In the genomic region with DNA sequence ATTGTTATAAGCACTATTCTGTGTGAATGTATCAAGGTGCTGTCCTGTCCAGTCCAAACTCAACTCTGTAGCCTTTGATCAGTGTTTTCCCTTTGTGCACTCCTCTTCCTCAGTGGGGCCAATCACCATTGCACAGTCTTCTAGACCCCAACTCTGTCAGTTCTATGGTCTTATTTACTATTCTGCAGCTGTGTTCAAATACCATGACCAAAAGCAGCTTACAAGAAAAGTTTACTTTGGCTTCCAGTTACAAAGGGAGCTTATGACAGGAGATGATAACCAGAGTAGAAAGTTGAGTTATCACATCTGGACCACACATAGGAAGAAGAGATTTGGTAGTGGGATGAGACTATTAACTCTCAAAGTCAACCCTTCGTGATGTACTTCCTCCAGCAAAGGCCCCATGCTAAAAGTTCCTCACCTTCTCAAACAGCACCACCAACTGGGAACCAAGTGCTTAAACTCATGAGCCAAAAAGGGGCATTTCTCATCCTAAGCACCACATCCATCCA, we compare ENCODE assay signal across 18 mouse cellular contexts. TPM values are rescaled to one million over a fixed set of nuclear protein-coding genes. Genes with fewer than 3 reads are reported as not detected.
DNase-seq lines count a peak whose midpoint lies in the region; ATAC-seq and TF ChIP-seq lines count a peak whose summit lies in the region.
"Had no signal": no experiment of that assay in that cellular context is flagged by ENCODE, and none has a peak within 500 bp of the region (broad histone marks: within the 10 kb centered on the region; RNA-seq: fewer than 3 reads in every experiment).

No protein-coding gene starts in this region.

- H3K4me2 ChIP-seq in kidney, embryonic 14.5 days (replicated peaks; ENCODE audit: low read depth, low read length), result no peak overlapping the region
- H3K4me2 ChIP-seq in lung, embryonic 14.5 days, result no peak overlapping the region
- H3K4me2 ChIP-seq in intestine, embryonic 16.5 days (ENCODE audit: low read depth, low read length), result no peak overlapping the region
- H3K4me2 ChIP-seq in stomach, embryonic 16.5 days (ENCODE audit: low read depth, low read length), result no peak overlapping the region
- H3K4me2 ChIP-seq: embryonic facial prominence, embryonic 15.5 days; heart, embryonic 12.5 days; hindbrain, embryonic 14.5 days had no signal

- no peak for TF ChIP-seq CTCF in lung, embryonic 14.5 days (IDR thresholded peaks at IDR 0.05; ENCODE audit: low read depth)

- 67% methylated on average over 1 of the region's 1 CpGs for WGBS in kidney, embryonic 14.5 days
- WGBS in lung, embryonic 14.5 days, result 33% methylated on average over 1 of the region's 1 CpGs
- 41% methylated on average over 1 of the region's 1 CpGs for WGBS in intestine, embryonic 16.5 days
- 39% methylated on average over 1 of the region's 1 CpGs for WGBS in stomach, embryonic 16.5 days

- no peak overlapping the region for H3K27ac ChIP-seq in kidney, embryonic 14.5 days (ENCODE audit: low read depth, low read length)
- no peak overlapping the region for H3K27ac ChIP-seq in lung, embryonic 14.5 days (ENCODE audit: low read depth)
- H3K27ac ChIP-seq in intestine, embryonic 16.5 days (ENCODE audit: low read length), result no peak overlapping the region
- H3K27ac ChIP-seq in stomach, embryonic 16.5 days (ENCODE audit: low read length), result no peak overlapping the region
- H3K27ac ChIP-seq: embryonic facial prominence, embryonic 15.5 days; forebrain, embryonic 10.5 days; gastrocnemius, adult 2 months; hindbrain, embryonic 10.5 days; hindbrain, embryonic 14.5 days had no signal

- H3K4me1 ChIP-seq in kidney, embryonic 14.5 days (ENCODE audit: control insufficient read depth, insufficient read depth, low read length), result no peaks in the 10 kb centered on the region
- no peaks in the 10 kb centered on the region for H3K4me1 ChIP-seq in lung, embryonic 14.5 days (ENCODE audit: insufficient read depth)
- no peaks in the 10 kb centered on the region; the same call in 1 of the 2 replicates for H3K4me1 ChIP-seq in intestine, embryonic 16.5 days (ENCODE audit: control insufficient read depth, insufficient read depth, low read length)
- no peaks in the 10 kb centered on the region for H3K4me1 ChIP-seq in stomach, embryonic 16.5 days (ENCODE audit: control insufficient read depth, insufficient read depth, low read length)
- H3K4me1 ChIP-seq: embryonic facial prominence, embryonic 15.5 days; forebrain, embryonic 10.5 days; hindbrain, embryonic 10.5 days had no signal

- H3K9ac ChIP-seq in kidney, embryonic 14.5 days (ENCODE audit: low read depth, low read length), result no peak overlapping the region
- no peak overlapping the region for H3K9ac ChIP-seq in lung, embryonic 14.5 days
- H3K9ac ChIP-seq in intestine, embryonic 16.5 days (ENCODE audit: low read depth, low read length), result no peak overlapping the region
- H3K9ac ChIP-seq in stomach, embryonic 16.5 days (ENCODE audit: low read length), result no peak overlapping the region
- H3K9ac ChIP-seq: embryonic facial prominence, embryonic 15.5 days; heart, embryonic 12.5 days; hindbrain, embryonic 14.5 days had no signal

- H3K9me3 ChIP-seq in kidney, embryonic 14.5 days (ENCODE audit: control insufficient read depth, low read length), result no peaks in the 10 kb centered on the region
- no peaks in the 10 kb centered on the region for H3K9me3 ChIP-seq in lung, embryonic 14.5 days (ENCODE audit: low read depth, low read length)
- H3K9me3 ChIP-seq in intestine, embryonic 16.5 days (ENCODE audit: control insufficient read depth, low read length), result no peaks in the 10 kb centered on the region
- no peaks in the 10 kb centered on the region for H3K9me3 ChIP-seq in stomach, embryonic 16.5 days (replicated peaks; ENCODE audit: control insufficient read depth, low read length)
- H3K9me3 ChIP-seq: embryonic facial prominence, embryonic 15.5 days; forebrain, embryonic 10.5 days; heart, embryonic 12.5 days; hindbrain, embryonic 10.5 days had no signal

- H3K4me3 ChIP-seq in kidney, embryonic 14.5 days (ENCODE audit: low read length), result no peak overlapping the region
- no peak overlapping the region for H3K4me3 ChIP-seq in lung, embryonic 14.5 days (ENCODE audit: low read depth, low read length)
- H3K4me3 ChIP-seq in intestine, embryonic 16.5 days (ENCODE audit: low read length), result no peak overlapping the region
- H3K4me3 ChIP-seq in stomach, embryonic 16.5 days (replicated peaks; ENCODE audit: low read length), result no peak overlapping the region
- H3K4me3 ChIP-seq: embryonic facial prominence, embryonic 15.5 days; erythroblast, embryonic 14.5 days; forebrain, embryonic 10.5 days; gastrocnemius, adult 2 months; heart, embryonic 12.5 days; hindbrain, embryonic 10.5 days had no signal

- H3K27me3 ChIP-seq in kidney, embryonic 14.5 days (ENCODE audit: control insufficient read depth, insufficient read depth, low read length), result no peaks in the 10 kb centered on the region
- no peaks in the 10 kb centered on the region for H3K27me3 ChIP-seq in lung, embryonic 14.5 days (ENCODE audit: insufficient read depth, low read length)
- H3K27me3 ChIP-seq in intestine, embryonic 16.5 days (replicated peaks; ENCODE audit: control insufficient read depth, insufficient read depth, low read length), result no peaks in the 10 kb centered on the region
- H3K27me3 ChIP-seq in stomach, embryonic 16.5 days (ENCODE audit: control insufficient read depth, insufficient read depth, low read length), result no peaks in the 10 kb centered on the region
- H3K27me3 ChIP-seq: embryonic facial prominence, embryonic 15.5 days; heart, embryonic 12.5 days had no signal

- no peaks in the 10 kb centered on the region for H3K36me3 ChIP-seq in kidney, embryonic 14.5 days (ENCODE audit: control insufficient read depth, insufficient read depth, low read length)
- H3K36me3 ChIP-seq in lung, embryonic 14.5 days (ENCODE audit: insufficient read depth), result no peaks in the 10 kb centered on the region
- H3K36me3 ChIP-seq in intestine, embryonic 16.5 days (ENCODE audit: control insufficient read depth, insufficient read depth, low read length), result no peaks in the 10 kb centered on the region
- H3K36me3 ChIP-seq in stomach, embryonic 16.5 days (ENCODE audit: control insufficient read depth, insufficient read depth, low read length), result no peaks in the 10 kb centered on the region
- H3K36me3 ChIP-seq: embryonic facial prominence, embryonic 15.5 days; forebrain, embryonic 10.5 days; heart, embryonic 12.5 days; hindbrain, embryonic 10.5 days had no signal

- peak; percentile 28; the same call in 1 of the 2 replicates for ATAC-seq in kidney, embryonic 14.5 days (ENCODE audit: low FRiP score, low TSS enrichment)
- peak; percentile 87 for ATAC-seq in lung, embryonic 14.5 days (ENCODE audit: insufficient read depth)
- peak; percentile 21; the same call in 1 of the 2 replicates for ATAC-seq in intestine, embryonic 16.5 days
- peak; percentile 60; the same call in 1 of the 2 replicates for ATAC-seq in stomach, embryonic 16.5 days (ENCODE audit: insufficient read depth, low FRiP score)
- ATAC-seq: forebrain, embryonic 14.5 days had no signal

- no peak for DNase-seq in kidney, postnatal 25 days
- peak; percentile 68 for DNase-seq in lung, embryonic 14.5 days
- no peak for DNase-seq in lung, postnatal 25 days (ENCODE audit: low spot score)
- DNase-seq in adipocyte (ENCODE audit: low spot score), result no peak
- DNase-seq: adrenal gland, adult 8-10 months; adrenal gland, postnatal 36 days; gastrocnemius, adult 2 months; gastrocnemius, postnatal 25 days had no signal

RNA-seq across cellular contexts. Expression of gene Nobox, which starts 58.1 kb away (rescaled TPM):
- 0.20 TPM in 1 of 2 replicates, not detected in the other for polyA plus RNA-seq in kidney, embryonic 14.5 days (2014; fragmentation: Nextera tagmentation; extraction: Ambion mirVana)
- 0.29 and 0.45 TPM in 2 replicates for polyA plus RNA-seq in lung, embryonic 14.5 days (2014; fragmentation: Nextera tagmentation; extraction: Ambion mirVana)
- not detected in 2 replicates for polyA plus RNA-seq in intestine, embryonic 16.5 days (2015; fragmentation: Nextera tagmentation; extraction: Ambion mirVana)
- polyA plus RNA-seq in stomach, embryonic 16.5 days (2015; fragmentation: Nextera tagmentation; extraction: Ambion mirVana), result not detected in 2 replicates
- polyA plus RNA-seq: embryonic facial prominence, embryonic 15.5 days; erythroblast, embryonic 14.5 days; forebrain, embryonic 10.5 days; forebrain, embryonic 14.5 days; heart, embryonic 12.5 days; hindbrain, embryonic 10.5 days; hindbrain, embryonic 14.5 days had no signal

Comparison
In these comparisons a context has a peak if more than half of its experiments do, and no peak if none do; other contexts are left out.
1. ATAC-seq: peak in every context shown above with its lines; median percentile 87 in lung, embryonic 14.5 days; 60 in stomach, embryonic 16.5 days; 28 in kidney, embryonic 14.5 days; 21 in intestine, embryonic 16.5 days.